In the genomic region with DNA sequence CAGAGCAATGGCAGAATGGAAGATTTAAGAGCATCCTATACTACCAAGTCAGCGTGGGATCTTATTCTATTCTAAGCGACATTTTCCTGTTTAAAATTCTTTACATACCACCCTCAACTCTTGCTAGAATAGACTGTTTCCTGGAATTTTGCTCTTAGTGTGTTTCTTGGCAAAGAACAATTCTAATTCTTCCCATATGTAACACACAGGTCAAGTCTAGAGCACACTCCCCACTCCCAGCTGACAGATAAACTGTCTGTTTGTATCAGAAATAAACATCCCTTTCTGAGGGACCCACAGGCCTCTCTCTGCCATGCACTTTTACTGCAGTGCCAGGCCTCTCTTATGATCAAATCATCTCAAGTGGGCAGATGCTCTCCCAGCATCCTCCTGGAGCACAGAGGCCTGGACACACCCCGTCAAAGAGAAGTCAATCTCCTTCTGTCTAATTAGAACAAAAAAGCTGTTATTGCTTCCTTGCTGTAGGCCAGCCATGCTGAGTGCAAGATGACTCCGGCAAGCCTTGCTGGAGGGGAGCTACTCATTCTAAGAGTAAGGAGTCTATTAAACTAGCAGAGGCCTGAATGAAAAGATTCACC, we compare ENCODE assay signal across 9 mouse cellular contexts.
DNase-seq lines count a peak whose midpoint lies in the region; ATAC-seq lines count a peak whose summit lies in the region.
"Had no signal": no experiment of that assay in that cellular context is flagged by ENCODE, and none has a peak within 500 bp of the region (broad histone marks: within the 10 kb centered on the region; RNA-seq: fewer than 3 reads in every experiment).

No protein-coding gene starts in this region.

- no peak for DNase-seq in heart, postnatal 4 days
- DNase-seq in lung, postnatal 14 days: no peak
- no peak for DNase-seq in left cerebral cortex, adult 9 months (ENCODE audit: low spot score in 2 of 2)
- DNase-seq: adrenal gland, postnatal 25 days had no signal

- 57% methylated on average over 4 of the region's 4 CpGs for WGBS in heart, embryonic 12.5 days
- 24% methylated on average over 4 of the region's 4 CpGs for WGBS in lung, embryonic 16.5 days
- WGBS in embryonic facial prominence, embryonic 15.5 days: 18% methylated on average over 4 of the region's 4 CpGs
- WGBS in stomach, embryonic 15.5 days: 35% methylated on average over 4 of the region's 4 CpGs

- H3K36me3 ChIP-seq in heart, embryonic 12.5 days: no peaks in the 10 kb centered on the region; the same call in 1 of the 2 replicates
- H3K36me3 ChIP-seq in lung, embryonic 16.5 days (ENCODE audit: control insufficient read depth, insufficient read depth, low read length): no peaks in the 10 kb centered on the region
- no peaks in the 10 kb centered on the region for H3K36me3 ChIP-seq in embryonic facial prominence, embryonic 15.5 days
- H3K36me3 ChIP-seq in stomach, embryonic 15.5 days: no peaks in the 10 kb centered on the region
- H3K36me3 ChIP-seq: G1E had no signal

- no peak overlapping the region for H3K9ac ChIP-seq in heart, embryonic 12.5 days
- H3K9ac ChIP-seq in lung, embryonic 16.5 days (ENCODE audit: low read length): no peak overlapping the region
- H3K9ac ChIP-seq in embryonic facial prominence, embryonic 15.5 days: no peak overlapping the region
- no peak overlapping the region for H3K9ac ChIP-seq in stomach, embryonic 15.5 days

- H3K4me3 ChIP-seq in heart, embryonic 12.5 days: no peak overlapping the region
- H3K4me3 ChIP-seq in lung, embryonic 16.5 days (ENCODE audit: low read length): no peak overlapping the region
- no peak overlapping the region for H3K4me3 ChIP-seq in embryonic facial prominence, embryonic 15.5 days (replicated peaks)
- no peak overlapping the region for H3K4me3 ChIP-seq in stomach, embryonic 15.5 days (replicated peaks)

- H3K4me1 ChIP-seq in heart, embryonic 12.5 days (replicated peaks): peaks cover 33% of the 10 kb centered on the region
- peaks cover 26% of the 10 kb centered on the region for H3K4me1 ChIP-seq in lung, embryonic 16.5 days (replicated peaks; ENCODE audit: control insufficient read depth, insufficient read depth, low read length)
- peaks cover 44% of the 10 kb centered on the region for H3K4me1 ChIP-seq in embryonic facial prominence, embryonic 15.5 days
- H3K4me1 ChIP-seq in stomach, embryonic 15.5 days: peaks cover 26% of the 10 kb centered on the region

- H3K27ac ChIP-seq in heart, embryonic 12.5 days (ENCODE audit: poor library complexity, severe bottlenecking): peak overlapping the region; percentile 59
- peak overlapping the region; percentile 78 for H3K27ac ChIP-seq in lung, embryonic 16.5 days (ENCODE audit: low read length)
- peak overlapping the region; percentile 52 for H3K27ac ChIP-seq in embryonic facial prominence, embryonic 15.5 days (replicated peaks)
- peak overlapping the region; percentile 74 for H3K27ac ChIP-seq in stomach, embryonic 15.5 days

- H3K9me3 ChIP-seq in heart, embryonic 12.5 days (replicated peaks): no peaks in the 10 kb centered on the region
- no peaks in the 10 kb centered on the region for H3K9me3 ChIP-seq in lung, embryonic 16.5 days (ENCODE audit: control insufficient read depth, low read length)
- no peaks in the 10 kb centered on the region for H3K9me3 ChIP-seq in embryonic facial prominence, embryonic 15.5 days (replicated peaks)
- H3K9me3 ChIP-seq in stomach, embryonic 15.5 days: no peaks in the 10 kb centered on the region

- 0 out of 2 replicates have a peak, but pooled peaks have one; percentile 24 for ATAC-seq in heart, embryonic 12.5 days (ENCODE audit: insufficient number of reproducible peaks, low FRiP score)
- ATAC-seq in lung, embryonic 16.5 days (ENCODE audit: low read depth): peak; percentile 67
- no peak for ATAC-seq in embryonic facial prominence, embryonic 15.5 days (ENCODE audit: insufficient number of reproducible peaks, low FRiP score, low TSS enrichment, low read depth)
- ATAC-seq in stomach, embryonic 15.5 days (ENCODE audit: insufficient read depth, low FRiP score, low read depth): no peak

- H3K27me3 ChIP-seq in heart, embryonic 12.5 days (replicated peaks): no peaks in the 10 kb centered on the region
- H3K27me3 ChIP-seq in lung, embryonic 16.5 days (ENCODE audit: control insufficient read depth, insufficient read depth, low read depth, low read length): no peaks in the 10 kb centered on the region
- H3K27me3 ChIP-seq in embryonic facial prominence, embryonic 15.5 days: no peaks in the 10 kb centered on the region
- H3K27me3 ChIP-seq in stomach, embryonic 15.5 days (replicated peaks): no peaks in the 10 kb centered on the region

- no peak overlapping the region for H3K4me2 ChIP-seq in heart, embryonic 12.5 days
- no peak overlapping the region for H3K4me2 ChIP-seq in lung, embryonic 16.5 days (ENCODE audit: low read depth, low read length)
- H3K4me2 ChIP-seq in embryonic facial prominence, embryonic 15.5 days (replicated peaks): no peak overlapping the region
- no peak overlapping the region for H3K4me2 ChIP-seq in stomach, embryonic 15.5 days

Comparison
In these comparisons a context has a peak if more than half of its experiments do, and no peak if none do; other contexts are left out.
1. ATAC-seq: peak in heart, embryonic 12.5 days (single experiment) and lung, embryonic 16.5 days (single experiment); none in embryonic facial prominence, embryonic 15.5 days (single experiment) and stomach, embryonic 15.5 days (single experiment).
2. Peak in every context shown above with its lines, with median percentiles within 50 percentile points of each other: H3K27ac ChIP-seq.